Mouse (Mus musculus): ENCODE measurements around the gene Mall. TPM values are rescaled to one million over a fixed set of nuclear protein-coding genes. Genes with fewer than 3 reads are reported as not detected.
A peak's percentile ranks its signal among the peaks of the same experiment; 100 is the strongest.

The Mall gene
- total RNA-seq, 1 experiment from 2014 or later = 2.2 TPM

GRCm38 (mm10) chr2:127730301-127730997 is 717 bp upstream of the Mall start:
- DNase-seq = no peak

- DNase-seq = no peak
These were observed 876 bp downstream of the Mall start for GRCm38 (mm10) chr2:127728661-127729450.

- DNase-seq = no peak
These were observed 1.6 kb downstream of the Mall start for GRCm38 (mm10) chr2:127728146-127728545.

- no peak for DNase-seq
These were observed 6.5 kb downstream of the Mall start for GRCm38 (mm10) chr2:127723193-127723592.

- DNase-seq = peak; percentile 82
These were observed 7.4 kb downstream of the Mall start for GRCm38 (mm10) chr2:127722176-127722892.

GRCm38 (mm10) chr2:127718839-127719468 is 10.8 kb downstream of the Mall start:
- DNase-seq = no peak

GRCm38 (mm10) chr2:127714726-127715125 is 15.0 kb downstream of the Mall start:
- DNase-seq = no peak

GRCm38 (mm10) chr2:127708792-127709191 is 20.9 kb downstream of the Mall start:
- DNase-seq = no peak

GRCm38 (mm10) chr2:127708060-127708459 is 21.7 kb downstream of the Mall start:
- DNase-seq = no peak

- DNase-seq = no peak
These were observed 24.5 kb downstream of the Mall start for GRCm38 (mm10) chr2:127705267-127705666.

GRCm38 (mm10) chr2:127689239-127689638 is 40.5 kb downstream of the Mall start:
- DNase-seq = no peak

- peak; percentile 84 for DNase-seq
These were observed 45.9 kb downstream of the Mall start for GRCm38 (mm10) chr2:127683687-127684331.

GRCm38 (mm10) chr2:127667843-127668506 is 61.8 kb downstream of the Mall start:
- DNase-seq = peak; percentile 33

- no peak for DNase-seq
These were observed 62.7 kb downstream of the Mall start for GRCm38 (mm10) chr2:127667015-127667414.

GRCm38 (mm10) chr2:127662708-127663107 is 67.0 kb downstream of the Mall start:
- no peak for DNase-seq

GRCm38 (mm10) chr2:127656086-127656720 is 73.5 kb downstream of the Mall start, which contains the start of gene Mal:
Mal (minus strand) TSS chr2:127656695.
- peak; percentile 86 for DNase-seq

- DNase-seq = no peak
These were observed 74.3 kb downstream of the Mall start for GRCm38 (mm10) chr2:127655419-127655818.

GRCm38 (mm10) chr2:127654786-127655185 is 74.9 kb downstream of the Mall start:
- DNase-seq = no peak
